Mouse (Mus musculus) adrenal gland, postnatal 10 days (tissue): ENCODE measurements at regions not wholly inside any gene's neighbourhood (a gene's known extent, or its start where the extent isn't known, plus 50 kb on each side); places are given as distances from the start of the nearest gene placed in this dataset.
A peak's percentile ranks its signal among the peaks of the same experiment; 100 is the strongest.

Experiments used
- DNase-seq: peaks from one replicate; pipeline ENCODE4 v3.0.0; 2021; ENCODE audit warnings: mixed read lengths

- no peak for DNase-seq
These were observed 105.2 kb downstream of the 1810010D01Rik start for GRCm38 (mm10) chr7:145102692-145103091.

DNA sequence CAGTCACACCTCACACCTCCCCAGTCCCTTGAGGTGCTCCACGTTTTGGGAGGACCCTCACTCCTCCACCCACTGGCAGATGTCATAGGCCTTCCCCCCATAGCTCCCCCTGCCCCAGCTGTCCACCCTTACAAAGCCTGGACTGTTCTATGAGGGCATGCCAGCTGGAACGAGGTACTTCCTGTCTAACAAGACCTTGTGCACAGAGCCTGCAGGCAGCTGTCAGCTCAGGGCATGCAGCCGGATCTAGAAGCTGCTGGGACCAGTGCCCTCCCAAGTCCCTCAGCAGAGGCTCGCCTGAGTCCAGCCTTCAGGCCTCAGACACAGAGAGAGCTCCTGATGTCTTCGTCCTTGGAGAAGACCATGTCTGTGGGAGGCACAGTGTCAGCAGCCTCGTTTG, 105.7 kb downstream of the 1810010D01Rik start:
- DNase-seq, result peak; percentile 52

DNA sequence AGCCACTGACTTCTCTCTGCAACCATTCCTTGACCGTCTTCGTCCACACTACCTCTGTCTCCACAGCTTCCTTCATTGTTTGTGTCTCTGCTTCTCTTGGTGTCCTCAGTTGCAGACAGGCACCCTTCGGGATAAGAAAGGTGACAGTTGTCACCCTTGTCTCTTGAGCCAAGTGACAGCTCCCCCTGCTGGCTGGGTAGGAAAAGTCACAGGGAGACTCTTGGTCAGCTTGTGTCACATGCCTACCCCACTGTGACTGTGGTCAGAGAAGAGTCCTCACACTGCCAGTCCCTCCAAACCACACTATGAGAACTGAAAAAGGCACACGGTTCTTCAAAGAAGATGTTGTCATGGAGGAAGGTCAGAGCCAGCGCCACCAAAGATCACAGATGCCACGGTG, 109.6 kb downstream of the 1810010D01Rik start:
- DNase-seq, result peak; percentile 46

GRCm38 (mm10) chr7:145094134-145094526, 113.8 kb downstream of the 1810010D01Rik start:
- DNase-seq, result no peak

DNA sequence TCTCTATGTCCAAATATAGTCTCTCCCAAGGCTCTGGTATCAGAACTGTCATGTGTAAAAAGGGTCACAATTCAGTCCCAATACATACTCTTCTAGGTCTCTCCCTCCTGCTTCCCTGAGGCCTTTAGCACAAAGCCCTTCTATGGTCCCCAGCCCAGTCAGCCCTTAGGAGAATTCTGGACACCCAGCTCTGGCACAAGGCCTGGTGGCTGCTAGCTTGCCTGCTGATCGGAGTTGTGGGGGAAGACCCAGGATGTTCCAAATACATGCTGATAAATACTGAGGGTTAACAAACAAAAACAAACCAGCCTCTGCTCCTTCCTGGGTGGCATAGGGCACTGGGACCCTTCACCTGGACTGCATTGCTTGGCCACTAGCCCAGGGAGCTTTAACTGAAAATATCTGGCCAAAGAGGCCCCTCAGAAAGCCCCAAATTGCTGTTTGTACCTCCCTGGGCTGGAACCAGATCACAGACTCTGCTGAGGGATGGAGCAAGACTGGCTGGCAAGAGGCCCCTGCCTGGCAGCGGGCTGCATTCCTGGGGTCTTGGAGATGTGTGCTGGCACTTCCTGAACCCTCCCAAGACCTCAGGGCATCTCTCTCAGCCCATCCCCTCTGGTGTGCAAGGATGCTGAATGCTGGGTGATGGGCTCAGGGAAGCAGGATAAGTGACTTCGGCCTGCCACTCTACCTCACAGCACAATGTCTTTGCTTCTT, 114.3 kb downstream of the 1810010D01Rik start:
- no peak for DNase-seq

DNA sequence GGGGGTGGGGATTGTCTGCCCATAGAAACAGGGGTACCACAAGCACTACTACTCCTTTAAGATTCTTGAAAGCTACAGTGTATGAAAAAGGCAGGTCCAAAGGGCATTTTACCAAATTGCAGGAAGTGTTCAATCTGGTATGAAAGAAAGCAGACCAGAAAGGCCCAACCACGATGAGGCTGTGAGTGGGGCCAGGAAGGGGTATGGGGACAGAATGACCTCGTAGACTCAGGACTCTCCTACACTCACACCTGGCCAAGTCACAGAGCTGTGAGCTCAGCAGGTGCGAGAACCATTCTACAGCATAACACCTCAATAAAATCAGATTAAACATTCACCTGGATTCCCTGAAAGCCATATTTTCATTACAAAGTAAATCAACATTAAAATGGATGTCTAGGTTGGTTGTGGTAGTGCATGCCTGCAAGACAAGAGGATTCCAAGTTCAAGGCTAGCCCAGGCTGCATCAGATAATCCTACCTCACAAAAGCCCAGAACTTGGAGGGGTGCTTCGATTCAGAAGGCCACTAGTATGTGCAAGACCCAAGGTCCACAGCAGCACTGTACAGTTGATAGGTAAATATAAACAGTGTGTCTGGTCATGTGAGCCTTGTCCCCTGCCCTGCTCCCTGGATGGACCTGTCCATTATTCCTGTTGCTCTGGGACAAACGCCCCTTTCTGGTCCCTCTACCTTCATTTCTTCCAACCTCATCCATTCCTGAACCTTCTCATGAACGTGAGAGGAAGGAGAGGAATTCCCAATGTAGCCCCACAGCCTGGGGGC, 115.3 kb downstream of the 1810010D01Rik start:
- no peak for DNase-seq

- DNase-seq, result no peak
These were observed 117.1 kb downstream of the 1810010D01Rik start for GRCm38 (mm10) chr7:145090849-145091248.

- DNase-seq, result no peak
These were observed 118.6 kb downstream of the 1810010D01Rik start for GRCm38 (mm10) chr7:145089315-145089721.

DNA sequence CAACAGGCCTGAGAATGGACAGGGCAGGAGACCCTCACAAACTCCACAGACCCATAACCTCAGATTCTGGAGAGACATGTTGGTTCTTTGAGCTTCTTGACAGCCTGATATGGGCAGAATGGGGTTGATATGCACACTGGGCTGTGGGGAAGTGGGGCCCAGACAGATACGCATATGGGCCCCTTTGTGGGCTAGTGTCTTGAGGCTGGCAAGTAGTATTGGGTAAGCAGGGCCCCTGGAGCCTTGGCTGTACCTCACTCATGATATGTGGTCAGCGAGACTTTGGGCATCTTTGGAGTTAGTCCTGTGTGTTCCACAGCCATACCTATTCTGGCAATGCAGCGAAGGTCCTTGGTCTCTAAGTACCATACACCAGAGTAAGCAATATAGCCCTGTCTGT, 119.3 kb downstream of the 1810010D01Rik start:
- DNase-seq, result no peak

- DNase-seq, result no peak
These were observed 120.1 kb downstream of the 1810010D01Rik start for GRCm38 (mm10) chr7:145087790-145088189.

GRCm38 (mm10) chr7:145082917-145083752, 124.8 kb downstream of the 1810010D01Rik start:
- DNase-seq, result no peak

GRCm38 (mm10) chr7:145071996-145072790, 132.5 kb upstream of the Ccnd1 start:
- no peak for DNase-seq

GRCm38 (mm10) chr7:145071533-145071932, 131.8 kb upstream of the Ccnd1 start:
- no peak for DNase-seq

- no peak for DNase-seq
These were observed 127.6 kb upstream of the Ccnd1 start for GRCm38 (mm10) chr7:145067366-145067765.

- DNase-seq, result no peak
These were observed 116.6 kb upstream of the Ccnd1 start for GRCm38 (mm10) chr7:145056320-145056719.

DNA sequence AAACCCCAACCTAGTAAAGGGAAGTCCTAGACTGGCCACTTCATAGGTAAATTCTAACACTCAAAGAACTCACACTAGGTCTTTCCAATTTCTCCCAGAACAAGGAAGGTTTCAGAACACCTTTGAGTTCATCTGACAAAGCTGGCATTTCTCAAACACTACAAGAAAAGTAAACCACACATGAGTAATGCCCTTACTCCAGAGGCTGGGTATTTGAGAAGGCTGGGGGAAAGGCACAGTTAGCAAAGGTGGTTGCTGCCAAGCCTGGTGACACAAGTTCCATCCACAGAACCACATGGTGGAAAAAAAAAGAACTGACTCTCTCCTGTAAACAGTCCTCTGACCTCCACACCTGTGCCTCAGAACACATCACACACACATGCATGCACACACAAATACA, 111.9 kb upstream of the Ccnd1 start:
- no peak for DNase-seq

GRCm38 (mm10) chr7:145050729-145051128, 111.0 kb upstream of the Ccnd1 start:
- DNase-seq, result no peak

GRCm38 (mm10) chr7:145048481-145048877, 108.8 kb upstream of the Ccnd1 start:
- DNase-seq, result no peak

GRCm38 (mm10) chr7:145047771-145048480, 108.2 kb upstream of the Ccnd1 start:
- DNase-seq, result peak; percentile 18

DNA sequence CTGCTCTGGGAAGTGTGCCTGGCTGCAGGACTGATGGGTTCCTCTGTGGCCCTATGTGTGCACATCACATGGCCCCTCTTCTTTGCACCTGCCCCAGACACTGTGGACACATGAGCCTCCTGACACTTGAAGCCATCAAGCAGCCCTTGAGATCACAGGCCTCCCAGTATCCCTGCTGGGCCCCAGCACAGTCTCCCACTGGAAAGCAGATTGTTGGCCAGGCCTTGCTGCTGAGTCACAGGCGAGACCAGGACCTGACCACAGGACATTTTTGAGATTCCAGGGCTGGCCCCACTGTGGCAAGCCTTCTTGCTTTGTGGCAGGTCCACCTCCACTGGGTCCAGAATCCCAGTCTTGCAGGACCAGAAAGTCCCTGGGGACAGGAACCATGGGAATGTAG, 105.5 kb upstream of the Ccnd1 start:
- no peak for DNase-seq

DNA sequence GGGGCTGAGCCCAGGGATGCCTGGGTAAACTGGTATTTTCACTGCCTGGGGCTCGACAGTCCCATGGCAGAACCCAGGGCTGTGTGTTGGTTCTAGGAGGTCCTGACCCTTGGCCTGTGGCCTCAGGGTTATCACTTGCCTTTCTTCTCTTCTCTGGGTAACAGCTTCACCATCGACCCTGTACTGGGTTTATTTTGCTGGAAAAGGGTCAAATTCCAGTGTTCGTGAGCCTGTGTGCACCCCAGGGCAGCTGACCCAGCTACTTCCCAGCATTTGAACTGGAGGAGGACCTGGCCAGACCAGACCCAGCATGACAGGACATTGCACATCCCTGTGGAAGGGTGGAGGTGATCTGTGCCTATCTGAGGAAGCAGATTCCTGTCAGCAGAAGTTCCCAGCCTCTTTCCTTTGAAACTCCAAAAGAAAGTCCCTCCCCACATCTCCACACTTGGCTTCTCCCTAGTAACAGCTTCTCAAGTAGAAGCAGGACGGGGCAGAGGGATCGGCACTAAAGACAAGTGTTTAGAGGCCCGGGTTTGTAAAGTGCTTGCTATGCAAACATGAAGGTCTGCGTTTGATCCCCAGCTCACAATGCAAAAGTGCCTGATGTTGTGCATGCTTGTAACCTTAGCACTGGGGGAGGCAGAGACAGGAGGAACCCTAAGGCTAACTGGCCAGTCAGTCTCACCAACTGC, 103.9 kb upstream of the Ccnd1 start:
- peak; percentile 10 for DNase-seq
